In the genomic region with DNA sequence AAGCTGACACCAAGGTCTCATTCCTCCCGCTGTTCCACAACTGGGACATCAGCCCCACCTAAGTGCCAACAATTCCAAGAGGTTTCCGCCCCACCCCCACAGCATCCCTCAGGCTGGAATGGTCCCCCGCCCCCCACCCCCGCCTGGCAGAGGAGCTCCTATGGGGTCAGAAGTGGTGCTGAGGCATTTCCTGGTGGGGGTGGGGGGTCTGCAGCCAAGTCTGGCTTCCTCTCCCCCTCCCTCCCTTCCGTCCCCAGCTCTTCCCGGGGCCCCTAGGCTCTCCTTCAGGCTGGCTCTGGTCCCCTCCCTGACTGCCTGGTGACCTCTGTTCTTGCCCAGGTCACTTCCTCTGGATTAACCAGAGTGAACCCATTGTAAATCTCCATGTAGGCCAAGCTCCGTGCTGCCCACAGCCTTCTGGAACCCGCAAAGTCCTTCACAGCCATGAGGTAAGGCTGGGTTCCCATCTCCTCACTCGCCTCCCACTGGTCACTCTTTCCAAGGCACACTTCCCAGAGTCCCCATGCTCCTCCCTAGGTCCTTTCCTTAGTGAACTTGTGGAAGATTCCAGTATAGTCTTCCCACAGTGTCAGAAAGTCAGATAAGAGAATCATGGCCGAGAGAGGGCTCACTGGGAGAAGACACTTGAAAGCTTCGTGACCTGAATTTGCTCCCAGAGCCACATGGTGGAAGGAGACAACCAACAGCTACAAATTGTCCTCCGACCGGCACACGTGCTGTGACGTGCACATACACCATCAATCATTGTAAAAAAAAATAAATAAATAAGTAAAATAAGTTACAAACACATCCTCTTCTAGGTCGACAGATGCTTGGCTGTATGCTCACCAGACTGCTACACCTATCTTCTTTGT, we compare ENCODE assay signal across 9 mouse cellular contexts. TPM values are rescaled to one million over a fixed set of nuclear protein-coding genes. Genes with fewer than 3 reads are reported as not detected.
DNase-seq lines count a peak whose midpoint lies in the region; ATAC-seq and TF ChIP-seq lines count a peak whose summit lies in the region.
"Had no signal": no experiment of that assay in that cellular context is flagged by ENCODE, and none has a peak within 500 bp of the region (broad histone marks: within the 10 kb centered on the region; RNA-seq: fewer than 3 reads in every experiment).

No protein-coding gene starts in this region.

- no peaks in the 10 kb centered on the region for H3K27me3 ChIP-seq in E14TG2a.4 (ENCODE audit: insufficient read depth, low read length)
- no peaks in the 10 kb centered on the region for H3K27me3 ChIP-seq in heart, postnatal 0 days (ENCODE audit: control insufficient read depth, insufficient read depth, low read length)
- no peaks in the 10 kb centered on the region for H3K27me3 ChIP-seq in limb, embryonic 15.5 days

- ATAC-seq in heart, postnatal 0 days (ENCODE audit: insufficient read depth, low read depth), result no peak
- no peak for ATAC-seq in limb, embryonic 15.5 days (ENCODE audit: insufficient number of reproducible peaks, low FRiP score, low TSS enrichment, low read depth)

- TF ChIP-seq EP300 in heart, postnatal 0 days (IDR thresholded peaks at IDR 0.05; ENCODE audit: low read depth), result no peak

- peak overlapping the region; percentile 88 for H3K27ac ChIP-seq in ES-E14 (ENCODE audit: insufficient read depth, low read depth, low read length, poor library complexity, severe bottlenecking)
- H3K27ac ChIP-seq in heart, postnatal 0 days (ENCODE audit: low read depth), result peak overlapping the region; percentile 49
- H3K27ac ChIP-seq in limb, embryonic 15.5 days, result peak overlapping the region; percentile 22

- peak overlapping the region; percentile 49; the same call in 1 of the 2 replicates for H3K9ac ChIP-seq in ES-E14 (ENCODE audit: insufficient read depth, low read depth, low read length, poor library complexity, severe bottlenecking)
- no peak overlapping the region for H3K9ac ChIP-seq in heart, postnatal 0 days (replicated peaks; ENCODE audit: low read depth, low read length)
- no peak overlapping the region for H3K9ac ChIP-seq in limb, embryonic 15.5 days

- H3K9me3 ChIP-seq in E14TG2a.4 (ENCODE audit: low read length), result no peaks in the 10 kb centered on the region
- no peaks in the 10 kb centered on the region for H3K9me3 ChIP-seq in ES-E14 (ENCODE audit: control insufficient read depth, insufficient read depth, low read depth, low read length)
- H3K9me3 ChIP-seq in heart, postnatal 0 days (replicated peaks; ENCODE audit: control insufficient read depth, low read length), result no peaks in the 10 kb centered on the region
- H3K9me3 ChIP-seq in limb, embryonic 15.5 days, result no peaks in the 10 kb centered on the region

- H3K4me1 ChIP-seq in E14TG2a.4 (replicated peaks; ENCODE audit: low read depth, low read length) (peaks cover 62% of the 10 kb centered on the region), ES-E14 (ENCODE audit: control insufficient read depth in 2 of 2, insufficient read depth in 2 of 2, low read length in 2 of 2, poor library complexity in 1 of 2) (peaks cover 2 to 32% of the 10 kb centered on the region in 2 experiments; a peak in 2 of 4 replicates)
- peaks cover 44% of the 10 kb centered on the region for H3K4me1 ChIP-seq in heart, postnatal 0 days (ENCODE audit: control insufficient read depth, insufficient read depth)
- peaks cover 46% of the 10 kb centered on the region for H3K4me1 ChIP-seq in limb, embryonic 15.5 days

- H3K36me3 ChIP-seq in E14TG2a.4 (ENCODE audit: insufficient read depth, low read length) (peaks cover 23% of the 10 kb centered on the region), ES-E14 (ENCODE audit: control insufficient read depth, insufficient read depth, low read length, poor library complexity, severe bottlenecking) (peaks cover 3% of the 10 kb centered on the region; the same call in 1 of the 2 replicates)
- no peaks in the 10 kb centered on the region for H3K36me3 ChIP-seq in heart, postnatal 0 days (replicated peaks; ENCODE audit: control insufficient read depth, insufficient read depth, low read length)
- peaks cover 6% of the 10 kb centered on the region for H3K36me3 ChIP-seq in limb, embryonic 15.5 days

- DNase-seq in ES-E14 (ENCODE audit: low read depth, low spot score), result no peak
- peak; percentile 43 for DNase-seq in heart, postnatal 0 days (ENCODE audit: low spot score)
- DNase-seq in thymus, postnatal 25 days, result no peak
- no peak for DNase-seq in right cerebral cortex, adult 2 months (ENCODE audit: low spot score in 2 of 2)
- DNase-seq in layer of hippocampus, adult 18-20 months (ENCODE audit: low spot score in 2 of 2), result no peak
- no peak for DNase-seq in cerebellum, adult 11 months
- DNase-seq: thymus, postnatal 36 days had no signal

- in situ Hi-C loops in ES-E14 (cut with MboI; ENCODE audit: low sequenced_read_pairs in 2 of 2, unreplicated experiment in 2 of 2), result no loop called here

- no peak for TF ChIP-seq CTCF in E14TG2a.4 (conservative IDR thresholded peaks at IDR 0.05; ENCODE audit: low read length)
- no peak for TF ChIP-seq CTCF in heart, postnatal 0 days (IDR thresholded peaks at IDR 0.05; ENCODE audit: low read depth)

- WGBS in heart, postnatal 0 days, result 31% methylated on average over 16 of the region's 16 CpGs
- 26% methylated on average over 16 of the region's 16 CpGs for WGBS in limb, embryonic 15.5 days

- H3K4me2 ChIP-seq in heart, postnatal 0 days (ENCODE audit: low read depth, low read length), result peak overlapping the region; percentile 9; the same call in 1 of the 2 replicates
- H3K4me2 ChIP-seq in limb, embryonic 15.5 days, result no peak overlapping the region

- H3K4me3 ChIP-seq in E14TG2a.4 (replicated peaks; ENCODE audit: low read length), result peak overlapping the region; percentile 66
- 0 out of 4 replicates have a peak overlapping the region, but pooled peaks of 1 of the 2 experiments have one; percentile 19 for H3K4me3 ChIP-seq in ES-E14 (ENCODE audit: insufficient read depth in 1 of 2, low read depth in 1 of 2, low read length in 2 of 2, poor library complexity in 1 of 2, severe bottlenecking in 1 of 2)
- no peak overlapping the region for H3K4me3 ChIP-seq in heart, postnatal 0 days (ENCODE audit: low read depth, low read length)
- no peak overlapping the region for H3K4me3 ChIP-seq in limb, embryonic 15.5 days

TF ChIP-seq in ES-E14, 5 proteins besides CTCF, POLR2A, EP300 and RAD21:
- TF ChIP-seq CHD2 (IDR thresholded peaks at IDR 0.05; ENCODE audit: low read depth, low read length), result no peak
- TF ChIP-seq ZNF384 (IDR thresholded peaks at IDR 0.05; ENCODE audit: low read depth, low read length), result no peak
- TF ChIP-seq ZC3H11A (IDR thresholded peaks at IDR 0.05; ENCODE audit: borderline replicate concordance, low read depth, low read length), result no peak
- TF ChIP-seq MAFK (IDR thresholded peaks at IDR 0.05; ENCODE audit: insufficient read depth, low read depth, low read length), result no peak
- no peak for TF ChIP-seq HCFC1 (IDR thresholded peaks at IDR 0.05; ENCODE audit: borderline replicate concordance, insufficient read depth, low read length)
TF ChIP-seq in ES-E14: peak in this region for 0.

RNA-seq across cellular contexts. Expression of a gene that starts 11.2 kb away (rescaled TPM):
- total RNA-seq in ES-E14 (2012; rRNA removed), result 60.4 and 63.8 TPM in 2 replicates
- total RNA-seq in heart, postnatal 0 days (2014; rRNA removed; ENCODE audit: low replicate concordance), result 21.1 and 36.7 TPM in 2 replicates
- polyA plus RNA-seq in heart, postnatal 0 days (2015; fragmentation: Nextera tagmentation; extraction: Ambion mirVana), result 10.3 and 11.3 TPM in 2 replicates
- 16.5 and 19.2 TPM in 2 replicates for polyA plus RNA-seq in limb, embryonic 15.5 days (2015; fragmentation: Nextera tagmentation; extraction: Ambion mirVana)
- 10 to 100 TPM; 30.4 to 36.1 TPM for total RNA-seq in layer of hippocampus, adult 18-20 months (2021)

RNA-seq across cellular contexts. Expression of a gene that starts 12.5 kb away (rescaled TPM):
- 2.0 and 2.5 TPM in 2 replicates for total RNA-seq in ES-E14 (2012; rRNA removed)
- total RNA-seq in heart, postnatal 0 days (2014; rRNA removed; ENCODE audit: low replicate concordance), result 51.6 and 95.2 TPM in 2 replicates
- polyA plus RNA-seq in heart, postnatal 0 days (2015; fragmentation: Nextera tagmentation; extraction: Ambion mirVana), result 63.4 and 64.8 TPM in 2 replicates
- polyA plus RNA-seq in limb, embryonic 15.5 days (2015; fragmentation: Nextera tagmentation; extraction: Ambion mirVana), result 56.9 and 66.3 TPM in 2 replicates
- 1 to 10 TPM; 7.4 to 7.9 TPM for total RNA-seq in layer of hippocampus, adult 18-20 months (2021)

RNA-seq across cellular contexts. Expression of a gene that starts 13.3 kb away (rescaled TPM):
- total RNA-seq in ES-E14 (2012; rRNA removed), result 10.6 and 22.3 TPM in 2 replicates
- total RNA-seq in heart, postnatal 0 days (2014; rRNA removed; ENCODE audit: low replicate concordance), result 10.8 and 15.0 TPM in 2 replicates
- polyA plus RNA-seq in heart, postnatal 0 days (2015; fragmentation: Nextera tagmentation; extraction: Ambion mirVana), result 0.74 and 0.93 TPM in 2 replicates
- 1.3 and 1.4 TPM in 2 replicates for polyA plus RNA-seq in limb, embryonic 15.5 days (2015; fragmentation: Nextera tagmentation; extraction: Ambion mirVana)
- 10 to 100 TPM; 48.4 to 49.2 TPM for total RNA-seq in layer of hippocampus, adult 18-20 months (2021)

RNA-seq across cellular contexts. Expression of a gene that starts 26.5 kb away (rescaled TPM):
- total RNA-seq in ES-E14 (2012; rRNA removed), result 2.4 and 2.6 TPM in 2 replicates
- total RNA-seq in heart, postnatal 0 days (2014; rRNA removed; ENCODE audit: low replicate concordance), result 1.1 TPM in 1 of 2 replicates, not detected in the other
- 0.12 and 0.14 TPM in 2 replicates for polyA plus RNA-seq in heart, postnatal 0 days (2015; fragmentation: Nextera tagmentation; extraction: Ambion mirVana)
- 1.5 and 1.8 TPM in 2 replicates for polyA plus RNA-seq in limb, embryonic 15.5 days (2015; fragmentation: Nextera tagmentation; extraction: Ambion mirVana)
- total RNA-seq in layer of hippocampus, adult 18-20 months (2021), result not detected

RNA-seq across cellular contexts. Expression of a gene that starts 30.1 kb away (rescaled TPM):
- total RNA-seq in ES-E14 (2012; rRNA removed), result 60.5 and 65.1 TPM in 2 replicates
- total RNA-seq in heart, postnatal 0 days (2014; rRNA removed; ENCODE audit: low replicate concordance), result 73.5 and 89.9 TPM in 2 replicates
- 62.7 and 66.4 TPM in 2 replicates for polyA plus RNA-seq in heart, postnatal 0 days (2015; fragmentation: Nextera tagmentation; extraction: Ambion mirVana)
- 98.4 and 107 TPM in 2 replicates for polyA plus RNA-seq in limb, embryonic 15.5 days (2015; fragmentation: Nextera tagmentation; extraction: Ambion mirVana)
- 10 to 100 TPM; 82.5 to 91.6 TPM for total RNA-seq in layer of hippocampus, adult 18-20 months (2021)

Comparison
In these comparisons a context has a peak if more than half of its experiments do, and no peak if none do; other contexts are left out.
1. H3K27ac ChIP-seq: peak in every context shown above with its lines; median percentile 88 in ES-E14; 49 in heart, postnatal 0 days; 22 in limb, embryonic 15.5 days.